Mouse (Mus musculus) G1E (cell line): ENCODE data around the gene Scnm1. TPM values are rescaled to one million over a fixed set of nuclear protein-coding genes. Genes with fewer than 3 reads are reported as not detected.

Experiments
- ATAC-seq: 2 replicates; pipeline ENCODE4 v1.8.0; 2016; ENCODE audit warnings: mild to moderate bottlenecking; ENCODE audit not compliant: insufficient number of reproducible peaks, poor library complexity, low FRiP score, severe bottlenecking; ENCODE audit errors: extremely low read depth
- DNase-seq: peaks from one replicate; pipeline ENCODE4 v3.0.0; 2012; ENCODE audit warnings: low spot score
- H3K27me3 ChIP-seq: 2 replicates; pipeline ENCODE4 v1.6.1; 2012; ENCODE audit warnings: mild to moderate bottlenecking, low read length, inconsistent platforms; ENCODE audit not compliant: insufficient read depth
- H3K36me3 ChIP-seq: replicated peaks from 2 replicates; pipeline ENCODE3; 2012; ENCODE audit warnings: mild to moderate bottlenecking, inconsistent platforms
- H3K4me1 ChIP-seq: 2 replicates; pipeline ENCODE4 v1.6.1; 2012; ENCODE audit warnings: low read depth, low read length, inconsistent platforms, mixed read lengths; ENCODE audit not compliant: insufficient read depth
- H3K4me3 ChIP-seq: 2 replicates; pipeline ENCODE4 v1.5.1; 2012; ENCODE audit warnings: low read depth, mild to moderate bottlenecking, inconsistent platforms, low read length, moderate library complexity, mixed read lengths
- H3K9me3 ChIP-seq: replicated peaks from 2 replicates; pipeline ENCODE4 v1.6.1; 2012; ENCODE audit warnings: inconsistent platforms
- CTCF ChIP-seq: IDR thresholded peaks from 2 replicates; pipeline ENCODE4 v1.5.1; 2012; ENCODE audit warnings: low read depth, low read length, inconsistent platforms, mixed read lengths
- GATA1 ChIP-seq: IDR thresholded peaks from 2 replicates; pipeline ENCODE4 v1.6.1; 2012; ENCODE audit warnings: borderline replicate concordance, low read length, inconsistent platforms, mixed read lengths
- GATA2 ChIP-seq: IDR thresholded peaks from 2 replicates; pipeline ENCODE4 v1.6.1; 2012; ENCODE audit warnings: low read depth, low read length, inconsistent platforms, borderline replicate concordance
- POLR2AphosphoS5 ChIP-seq: IDR thresholded peaks from 2 replicates; pipeline ENCODE4 v1.6.1; 2012; ENCODE audit warnings: low read depth, low read length, inconsistent platforms; ENCODE audit not compliant: insufficient replicate concordance
- TAL1 ChIP-seq: conservative IDR thresholded peaks from 2 replicates; pipeline ENCODE4 v1.6.1; 2012; ENCODE audit warnings: low read depth, low read length, inconsistent platforms, mixed read lengths
- polyA plus RNA-seq: library from polyadenylated mRNA; stranded (reverse); fragments of >175 nt; gene quantifications from 2 replicates; pipeline ENCODE4 v1.2.3, GENCODE M21; 2012
- total RNA-seq, 2 experiments: library from RNA; stranded (forward) in 1 of 2; stranded (reverse) in 1 of 2; fragments of 200-1000 nt in 1 of 2; fragments of >200 nt in 1 of 2; fragmentation: Nextera tagmentation in 1 of 2; gene quantifications; 2 replicates each; pipeline ENCODE4 v1.2.3; 2014 to 2017

Scnm1 gene
- total and polyA plus RNA-seq, 3 experiments = 8.2 to 85.9 (median 76.8) TPM

- H3K27me3 ChIP-seq = peaks cover 54% of the 10 kb centered on the region
- ATAC-seq = no peak
- no peaks in the 10 kb centered on the region for H3K36me3 ChIP-seq
- H3K9me3 ChIP-seq = no peaks in the 10 kb centered on the region
- DNase-seq = no peak
- peak overlapping the region; percentile 74 for H3K4me3 ChIP-seq
- TF ChIP-seq TAL1 (no peak), GATA2 (no peak), POLR2AphosphoS5 (no peak), CTCF (no peak)
- peaks cover 38% of the 10 kb centered on the region for H3K4me1 ChIP-seq
Measured at GRCm38 (mm10) chr3:95159511-95159986, 25.7 kb upstream of the Scnm1 start.

GRCm38 (mm10) chr3:95153874-95154273 lies 20.1 kb upstream of the Scnm1 start:
- H3K27me3 ChIP-seq = peaks cover 33% of the 10 kb centered on the region
- no peak overlapping the region for H3K4me3 ChIP-seq
- peaks cover 9% of the 10 kb centered on the region; the same call in 1 of the 2 replicates for H3K4me1 ChIP-seq
- ATAC-seq (no peak), DNase-seq (no peak)
- H3K36me3 ChIP-seq = no peaks in the 10 kb centered on the region
- H3K9me3 ChIP-seq = no peaks in the 10 kb centered on the region
- TF ChIP-seq GATA1 (no peak), CTCF (peak; percentile 87)

GRCm38 (mm10) chr3:95147924-95148323 lies 14.1 kb upstream of the Scnm1 start:
- Histone ChIP-seq H3K4me3 (no peak overlapping the region), H3K27me3 (peaks cover 33% of the 10 kb centered on the region), H3K9me3 (no peaks in the 10 kb centered on the region), H3K4me1 (peaks cover 9% of the 10 kb centered on the region; the same call in 1 of the 2 replicates), H3K36me3 (no peaks in the 10 kb centered on the region)
- TF ChIP-seq GATA1 (no peak), GATA2 (no peak)
- DNase-seq (no peak), ATAC-seq (no peak)

- H3K4me3 ChIP-seq = no peak overlapping the region
- peaks cover 34% of the 10 kb centered on the region for H3K36me3 ChIP-seq
- peak; percentile 100 for TF ChIP-seq CTCF
- TF ChIP-seq POLR2AphosphoS5 = no peak
- peak; percentile 56; the same call in 1 of the 2 replicates for ATAC-seq
- H3K4me1 ChIP-seq = peaks cover 14% of the 10 kb centered on the region
- DNase-seq = peak; percentile 72
- H3K9me3 ChIP-seq = no peaks in the 10 kb centered on the region; the same call in 1 of the 2 replicates
- peaks cover 12% of the 10 kb centered on the region for H3K27me3 ChIP-seq
Measured at GRCm38 (mm10) chr3:95142617-95143011, 8.8 kb upstream of the Scnm1 start.

- ATAC-seq (no peak), DNase-seq (no peak)
- H3K9me3 ChIP-seq = no peaks in the 10 kb centered on the region; the same call in 1 of the 2 replicates
- peaks cover 14% of the 10 kb centered on the region for H3K4me1 ChIP-seq
- peaks cover 36% of the 10 kb centered on the region for H3K36me3 ChIP-seq
- no peak within 1 kb of the TSS for H3K4me3 ChIP-seq
- TF ChIP-seq CTCF = no peak
- TF ChIP-seq TAL1 = no peak
- TF ChIP-seq POLR2AphosphoS5 = no peak
- no peak for TF ChIP-seq GATA1
- no peak for TF ChIP-seq GATA2
- peaks cover 11% of the 10 kb centered on the region for H3K27me3 ChIP-seq
Measured at GRCm38 (mm10) chr3:95141952-95142616, 8.3 kb upstream of the Scnm1 start, which contains the start of gene Tnfaip8l2. Gene Tnfaip8l2 (minus strand): TSS chr3:95142360.

DNA sequence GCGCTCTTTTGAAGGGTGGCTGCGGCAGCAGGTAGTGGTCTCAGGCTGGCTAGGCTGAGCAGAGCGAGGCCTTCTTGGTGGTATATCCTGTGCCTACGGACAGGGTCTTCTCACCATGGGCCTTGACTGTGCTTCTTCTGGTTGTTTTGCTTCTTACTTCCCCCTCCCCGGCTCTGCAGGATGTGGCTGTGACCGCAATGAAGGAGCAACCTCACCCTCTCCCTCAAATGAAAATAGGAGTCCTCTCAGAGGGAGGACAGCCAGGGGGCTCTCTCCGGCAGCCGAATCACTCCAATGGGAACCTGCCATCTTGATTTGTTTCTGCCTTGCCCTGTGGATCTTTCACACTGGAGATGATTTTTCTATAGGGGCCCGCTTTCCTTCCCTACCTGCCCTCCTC lies 7.7 kb upstream of the Scnm1 start:
- no peak for ATAC-seq
- H3K4me3 ChIP-seq = no peak overlapping the region
- no peak for DNase-seq
- no peaks in the 10 kb centered on the region; the same call in 1 of the 2 replicates for H3K9me3 ChIP-seq
- H3K27me3 ChIP-seq = peaks cover 5% of the 10 kb centered on the region; the same call in 1 of the 2 replicates
- H3K4me1 ChIP-seq = peaks cover 17% of the 10 kb centered on the region
- H3K36me3 ChIP-seq = peaks cover 42% of the 10 kb centered on the region
- no peak for TF ChIP-seq TAL1
- TF ChIP-seq GATA1 = no peak
- no peak for TF ChIP-seq CTCF
- TF ChIP-seq POLR2AphosphoS5 = no peak
- no peak for TF ChIP-seq GATA2

- ATAC-seq (no peak), DNase-seq (no peak)
- peaks cover 47% of the 10 kb centered on the region for H3K36me3 ChIP-seq
- H3K9me3 ChIP-seq = no peaks in the 10 kb centered on the region; the same call in 1 of the 2 replicates
- TF ChIP-seq TAL1 (no peak), POLR2AphosphoS5 (no peak), CTCF (no peak), GATA1 (no peak), GATA2 (no peak)
- H3K4me1 ChIP-seq = peaks cover 24% of the 10 kb centered on the region
- no peak overlapping the region for H3K4me3 ChIP-seq
- H3K27me3 ChIP-seq = peaks cover 2% of the 10 kb centered on the region; the same call in 1 of the 2 replicates
Measured at GRCm38 (mm10) chr3:95140795-95141194, 7.0 kb upstream of the Scnm1 start.
